Comparison of ENCODE assay signal across 8 mouse cellular contexts in the genomic region with DNA sequence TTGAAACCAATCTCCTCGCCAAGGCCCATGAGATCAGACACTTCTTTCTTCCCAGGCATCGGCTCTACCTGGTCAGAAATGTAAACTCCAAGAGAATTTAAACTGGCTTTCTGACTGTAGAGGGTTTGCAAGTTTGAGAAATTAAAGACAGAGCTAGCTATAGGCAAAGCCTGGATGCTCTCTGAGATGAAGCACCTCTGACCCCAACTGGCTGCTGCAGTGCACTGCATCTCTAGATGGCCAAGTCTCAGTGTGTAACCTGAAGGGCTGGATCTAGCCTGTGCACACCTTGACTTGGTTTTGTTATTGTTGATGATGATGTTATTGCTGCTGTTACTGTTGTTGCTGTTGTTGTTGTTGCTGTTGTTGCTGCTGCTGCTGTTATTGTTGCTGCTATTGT. TPM values are rescaled to one million over a fixed set of nuclear protein-coding genes. Genes with fewer than 3 reads are reported as not detected.
DNase-seq lines count a peak whose midpoint lies in the region; ATAC-seq lines count a peak whose summit lies in the region.

No protein-coding gene starts in this region.

- H3K9ac ChIP-seq in forebrain, embryonic 16.5 days (replicated peaks; ENCODE audit: low read depth, low read length), result no peak overlapping the region
- no peak overlapping the region for H3K9ac ChIP-seq in hindbrain, embryonic 13.5 days

- 52% methylated on average over 2 of the region's 2 CpGs for WGBS in forebrain, embryonic 16.5 days
- 58% methylated on average over 2 of the region's 2 CpGs for WGBS in hindbrain, embryonic 13.5 days

- no peaks in the 10 kb centered on the region for H3K4me1 ChIP-seq in forebrain, embryonic 16.5 days (replicated peaks; ENCODE audit: control insufficient read depth, insufficient read depth, low read length)
- no peaks in the 10 kb centered on the region for H3K4me1 ChIP-seq in hindbrain, embryonic 13.5 days (replicated peaks)

- H3K27ac ChIP-seq in forebrain, embryonic 16.5 days (ENCODE audit: low read length), result no peak overlapping the region
- H3K27ac ChIP-seq in hindbrain, embryonic 13.5 days, result no peak overlapping the region

- no peaks in the 10 kb centered on the region for H3K27me3 ChIP-seq in forebrain, embryonic 16.5 days (replicated peaks; ENCODE audit: control insufficient read depth, insufficient read depth, low read length)
- 0 out of 2 replicates have a peak, but pooled peaks cover 8% of the 10 kb centered on the region for H3K27me3 ChIP-seq in hindbrain, embryonic 13.5 days

- H3K4me3 ChIP-seq in forebrain, embryonic 16.5 days (replicated peaks; ENCODE audit: low read length), result no peak overlapping the region
- H3K4me3 ChIP-seq in hindbrain, embryonic 13.5 days, result no peak overlapping the region

- peak; percentile 94 for ATAC-seq in forebrain, embryonic 16.5 days
- ATAC-seq in hindbrain, embryonic 13.5 days (ENCODE audit: low FRiP score), result peak; percentile 85

- no peaks in the 10 kb centered on the region for H3K36me3 ChIP-seq in forebrain, embryonic 16.5 days (ENCODE audit: control insufficient read depth, insufficient read depth)
- H3K36me3 ChIP-seq in hindbrain, embryonic 13.5 days, result no peaks in the 10 kb centered on the region

- DNase-seq in MN1 (ENCODE audit: low spot score), result peak; percentile 69
- DNase-seq in cerebellum, adult 18-20 months, result peak; percentile 66 to 67
- peak; percentile 71 to 77 for DNase-seq in layer of hippocampus, postnatal 10 days (ENCODE audit: low spot score in 2 of 2)
- peak; percentile 70 for DNase-seq in lung, postnatal 14 days
- DNase-seq in retina, embryonic 14.5 days (ENCODE audit: low spot score), result peak; percentile 81
- peak; percentile 78 for DNase-seq in thymus, postnatal 14 days

- H3K9me3 ChIP-seq in forebrain, embryonic 16.5 days (ENCODE audit: control insufficient read depth, low read length), result peaks cover 3% of the 10 kb centered on the region; the same call in 1 of the 2 replicates
- H3K9me3 ChIP-seq in hindbrain, embryonic 13.5 days, result no peaks in the 10 kb centered on the region

- H3K4me2 ChIP-seq in forebrain, embryonic 16.5 days (ENCODE audit: low read length), result no peak overlapping the region
- no peak overlapping the region for H3K4me2 ChIP-seq in hindbrain, embryonic 13.5 days

RNA-seq across cellular contexts. Expression of a gene that starts 28.9 kb away (rescaled TPM):
- 3.2 and 4.9 TPM in 2 replicates for polyA plus RNA-seq in forebrain, embryonic 16.5 days (2015; fragmentation: Nextera tagmentation; extraction: Ambion mirVana)
- 4.8 and 5.1 TPM in 2 replicates for polyA plus RNA-seq in hindbrain, embryonic 13.5 days (2015; fragmentation: Nextera tagmentation; extraction: Ambion mirVana)
- total RNA-seq in layer of hippocampus, postnatal 10 days (2021), result 1 to 10 TPM; 8.6 to 9.1 TPM
